Mouse (Mus musculus): ENCODE results near the gene Htr2b. TPM values are rescaled to one million over a fixed set of nuclear protein-coding genes. Genes with fewer than 3 reads are reported as not detected.

The Htr2b gene
- total RNA-seq, 2 experiments from 2014 or later, result 0.45 to 0.56 TPM

DNA sequence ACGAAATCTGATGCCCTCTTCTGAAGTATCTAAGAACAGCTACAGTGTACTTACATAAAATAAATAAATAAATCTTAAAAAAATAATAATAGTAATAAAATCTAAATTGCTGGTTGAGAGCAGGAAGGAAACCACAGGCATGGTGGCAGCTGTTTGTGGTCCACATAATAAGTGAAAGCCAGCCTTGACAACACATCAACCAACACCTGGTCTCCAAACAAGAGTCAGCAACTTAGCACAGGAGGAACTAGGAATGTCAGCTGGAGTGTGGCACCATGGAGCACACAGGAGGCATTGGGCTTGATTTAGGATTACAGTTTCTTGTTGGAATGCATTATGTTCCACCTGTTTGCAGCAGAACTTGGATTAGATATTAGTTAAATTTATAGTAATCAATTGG, 6.7 kb downstream of the Htr2b start:
- DNase-seq (ENCODE audit: low spot score in 2 of 2), result no peak

DNA sequence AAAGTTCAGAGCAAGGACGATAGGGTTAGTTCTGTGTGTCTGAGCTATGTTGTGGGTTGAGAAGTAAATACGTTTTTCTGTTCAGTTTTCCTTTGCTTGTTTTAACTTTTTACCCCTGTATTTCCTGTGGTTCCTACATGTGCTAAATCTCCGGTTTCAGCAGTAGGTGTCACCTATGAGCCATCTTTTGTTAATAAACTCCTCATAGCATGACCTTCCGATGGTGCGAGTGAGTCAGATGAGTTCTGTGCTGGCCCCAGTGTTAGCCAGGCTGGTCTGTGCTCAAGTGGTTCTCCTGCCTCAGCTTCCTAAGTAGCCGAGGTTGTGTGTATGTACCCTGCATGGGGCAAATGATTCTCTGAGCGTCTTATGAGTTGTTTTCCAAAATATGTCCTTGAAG, 17.4 kb downstream of the Htr2b start:
- DNase-seq (ENCODE audit: low spot score in 2 of 2), result no peak

DNA sequence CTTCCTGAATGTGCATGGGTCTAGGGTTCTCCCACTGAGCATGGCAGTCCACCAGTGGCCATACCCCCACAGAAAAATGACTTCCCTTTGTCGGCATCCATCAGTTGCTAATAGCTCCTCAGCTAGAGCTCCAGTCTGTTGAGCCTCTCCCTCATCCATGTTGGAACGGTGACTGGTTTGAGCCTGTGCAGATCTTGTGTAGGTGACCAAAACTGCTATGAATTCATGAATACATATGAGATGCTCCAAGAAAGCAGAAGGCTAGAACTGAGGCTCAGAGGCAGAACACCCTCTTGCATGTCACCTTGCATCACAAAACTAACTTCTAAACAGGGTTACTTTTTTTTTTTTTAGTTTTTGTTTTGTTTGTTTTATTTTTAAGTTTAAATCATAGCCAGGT, 35.2 kb downstream of the Htr2b start:
- no peak for DNase-seq (ENCODE audit: low spot score in 2 of 2)

DNA sequence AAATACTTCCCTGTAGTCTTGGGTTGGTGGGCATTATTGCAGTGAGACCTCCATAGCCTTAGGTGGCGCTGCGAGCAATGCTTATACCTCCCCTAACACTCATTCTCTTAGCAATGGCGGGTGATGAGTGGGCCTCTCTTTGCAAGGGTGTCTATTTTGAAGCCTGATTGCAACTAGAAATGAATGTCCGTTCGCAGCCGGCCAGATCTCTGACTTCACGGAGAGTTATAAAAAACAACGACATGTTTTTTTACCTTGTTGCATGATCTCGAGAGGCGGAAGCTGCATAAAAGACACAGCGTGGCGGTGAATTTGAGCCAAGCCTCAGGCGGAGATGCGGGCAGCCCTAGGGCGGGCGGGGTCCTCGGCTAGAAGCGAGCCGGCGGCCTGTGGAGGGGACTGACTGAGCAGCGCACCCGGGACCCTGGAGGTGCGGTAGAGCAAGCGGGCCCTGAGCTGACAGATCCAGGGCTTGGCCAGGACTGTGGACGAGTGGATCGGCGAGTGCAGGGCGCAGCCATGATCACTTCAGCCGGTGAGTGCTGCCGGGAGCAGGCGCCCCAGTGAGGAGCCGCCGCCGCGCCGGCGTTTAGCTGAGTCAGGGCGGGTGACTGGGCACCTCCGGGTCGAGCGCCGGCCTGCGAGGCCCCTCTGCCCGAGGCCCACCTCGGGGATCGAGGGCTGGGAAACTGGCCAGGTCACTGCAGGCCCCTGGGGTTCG, 47.3 kb downstream of the Htr2b start, which contains the start of gene Psmd1:
Gene Psmd1, plus strand, starts transcription at position 117 of the 721 bp plus-strand sequence.
- peak; percentile 62 to 83 for DNase-seq (ENCODE audit: low spot score in 2 of 2)

DNA sequence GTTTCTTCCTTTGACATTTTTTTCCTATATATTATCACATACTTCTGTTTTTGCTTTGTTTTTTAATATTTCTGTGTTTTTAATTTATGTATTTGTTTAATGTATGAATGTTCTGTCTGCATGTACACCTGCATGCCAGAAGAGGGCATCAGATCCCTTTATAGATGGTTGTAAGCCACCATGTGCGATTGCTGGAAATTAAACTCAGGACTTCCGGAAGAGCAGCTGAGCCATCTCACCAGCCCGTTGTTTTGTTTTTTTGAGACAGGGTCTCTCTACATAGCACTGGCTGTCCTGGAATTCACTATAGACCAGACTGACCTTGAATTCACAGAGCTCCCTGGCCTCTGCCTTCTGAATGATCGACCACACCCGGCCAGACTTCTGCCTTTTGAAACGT, 49.2 kb downstream of the Htr2b start:
- DNase-seq (ENCODE audit: low spot score in 2 of 2), result no peak

DNA sequence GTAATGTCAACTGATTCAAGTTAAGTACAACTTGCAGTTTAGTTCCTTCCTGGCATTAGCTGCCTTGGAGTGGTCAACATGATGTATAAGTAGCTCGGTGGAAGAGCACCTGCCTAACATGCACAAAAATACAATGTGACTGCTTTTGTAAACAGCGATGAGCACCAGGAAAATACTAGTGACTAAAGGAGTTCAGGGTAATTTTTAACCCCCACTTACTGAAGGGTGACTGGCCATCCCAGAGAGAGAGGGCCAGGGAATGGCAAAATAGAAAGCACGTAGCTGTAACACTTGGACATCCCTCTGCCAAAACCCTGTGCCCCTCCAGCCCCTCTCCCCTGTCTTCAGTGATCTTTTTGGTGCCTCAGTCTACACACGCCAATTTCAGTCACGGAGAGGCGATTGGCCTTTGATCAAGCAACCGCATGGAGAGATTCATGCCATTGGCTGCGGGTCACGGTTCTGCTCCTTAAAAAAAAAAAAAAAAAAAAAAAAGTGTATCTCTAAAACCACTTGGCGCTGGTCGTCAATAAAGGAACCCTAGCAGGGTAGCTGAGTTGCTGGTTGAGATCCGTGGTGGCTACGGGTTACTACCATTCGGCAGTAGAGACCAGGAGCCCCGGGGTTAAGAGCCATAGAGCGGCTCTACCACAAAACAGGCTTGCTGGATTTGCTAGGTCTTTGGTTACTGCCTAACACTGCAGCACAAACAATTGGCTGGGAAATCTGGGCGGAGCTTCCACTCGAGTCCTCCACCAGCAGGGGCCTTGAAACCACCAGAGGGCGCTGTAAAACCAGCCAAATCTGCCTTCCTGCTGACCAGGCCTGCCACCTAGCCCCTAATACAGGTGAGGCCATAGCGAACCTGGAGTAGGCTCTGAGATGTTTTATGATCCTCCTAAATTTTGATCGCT, 52.7 kb downstream of the Htr2b start:
- DNase-seq (ENCODE audit: low spot score in 2 of 2), result peak; percentile 69 to 91

DNA sequence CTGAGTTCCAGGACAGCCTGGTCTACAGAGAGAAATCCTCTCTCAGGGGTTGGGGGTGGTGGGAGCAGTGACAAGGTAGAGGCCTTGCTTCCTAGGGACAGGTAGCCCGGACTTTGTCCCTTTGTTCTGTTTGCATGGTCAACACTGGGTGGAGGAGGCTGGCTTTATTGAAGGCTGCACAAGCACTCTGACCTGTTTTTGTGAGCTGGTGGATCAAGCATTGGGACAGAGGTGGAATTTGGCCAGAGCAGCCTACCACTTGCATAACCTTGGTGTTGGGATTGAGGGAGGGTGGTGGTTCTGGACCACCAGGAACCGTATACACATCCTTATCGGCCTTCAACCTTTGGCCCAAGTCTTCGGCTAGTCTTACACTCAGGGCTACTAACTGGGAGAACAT, 55.5 kb downstream of the Htr2b start:
- no peak for DNase-seq (ENCODE audit: low spot score in 2 of 2)

DNA sequence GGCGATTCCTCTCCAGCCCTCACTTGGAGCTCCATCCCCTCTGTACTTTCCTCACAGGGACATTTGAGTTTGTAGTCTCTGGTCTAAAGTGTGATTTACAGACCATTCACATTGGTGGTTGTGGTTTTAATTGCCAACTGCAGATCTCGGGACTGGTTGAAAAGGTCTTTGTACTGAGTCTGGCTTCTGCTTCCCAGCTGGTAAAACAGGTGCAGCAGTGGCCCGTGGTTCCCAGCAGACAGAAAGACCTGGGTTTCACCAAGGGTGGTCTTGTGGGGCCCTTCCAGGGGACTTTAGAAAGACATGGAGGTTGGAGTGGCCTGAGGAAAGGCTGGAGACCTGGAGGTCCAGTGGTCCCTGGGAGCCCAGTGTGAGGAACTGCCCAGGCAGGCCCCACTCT, 56.8 kb downstream of the Htr2b start:
- no peak for DNase-seq (ENCODE audit: low spot score in 2 of 2)

DNA sequence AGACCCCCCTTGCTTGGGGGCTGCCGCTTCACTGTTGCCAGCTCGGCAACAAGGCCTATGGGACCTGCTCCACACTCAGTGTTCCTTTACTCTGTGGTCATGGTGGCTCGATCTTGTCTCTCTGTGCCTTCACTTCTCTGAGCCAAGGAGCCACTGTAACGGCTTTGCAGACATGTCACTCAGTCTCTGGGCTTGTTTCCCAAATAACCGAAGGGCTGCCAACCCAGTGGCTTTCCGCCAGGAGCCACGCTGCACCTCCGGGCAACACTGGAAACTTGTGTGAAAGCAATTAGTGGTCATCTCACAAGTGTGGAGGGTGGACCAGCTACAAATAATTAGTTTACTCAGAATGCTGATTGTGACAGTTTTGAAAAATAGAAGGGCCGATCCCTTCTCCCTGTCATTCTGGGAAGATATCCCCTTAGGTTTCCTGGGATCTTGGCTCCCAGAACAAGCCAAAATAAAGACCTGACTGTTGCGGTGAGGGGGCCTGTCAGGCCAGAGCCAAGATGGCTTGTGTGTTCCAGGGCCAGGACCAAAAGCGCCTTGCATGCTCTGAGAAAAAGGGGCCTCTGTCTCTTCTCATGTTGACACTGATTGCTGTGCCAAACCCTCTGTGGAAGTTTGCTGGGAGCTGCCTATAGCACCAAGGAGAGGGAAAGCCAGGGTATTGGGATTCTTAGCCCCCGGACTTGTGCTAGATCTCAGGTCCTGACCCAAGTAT, 58.4 kb downstream of the Htr2b start:
- no peak for DNase-seq (ENCODE audit: low spot score in 2 of 2)

Other genes with a start within 250 kb of the Htr2b start
- gene Itm2c, start 217.7 kb downstream of the Htr2b start, total RNA-seq (2021), result 100 to 1,000 TPM; 412 to 422 TPM
- 1 to 10 TPM in 1 of 2 experiments, under 1 TPM in 1; 0.45 to 1.1 TPM for gene 4933407L21Rik, start 183.5 kb downstream of the Htr2b start, total RNA-seq (2021)
- gene Gpr55, start 151.0 kb downstream of the Htr2b start, total RNA-seq (2021), result under 1 TPM; 0.59 to 0.73 TPM
- gene Spata3, start 95.2 kb downstream of the Htr2b start, total RNA-seq (2021), result not detected
- 1 to 10 TPM; 1.0 to 3.4 TPM for gene 2810459M11Rik, start 66.1 kb downstream of the Htr2b start, total RNA-seq (2021)
- 100 to 1,000 TPM; 113 to 114 TPM for gene Psmd1, start 47.6 kb downstream of the Htr2b start, total RNA-seq (2021)
- 1 to 10 TPM; 4.0 to 4.6 TPM for gene Gm21972, start 21.7 kb upstream of the Htr2b start, total RNA-seq (2021)
- 10 to 100 TPM; 16.1 to 16.8 TPM for gene Armc9, start 42.8 kb upstream of the Htr2b start, total RNA-seq (2021)
- 1 to 10 TPM in 1 of 2 experiments, under 1 TPM in 1; 0.96 to 2.2 TPM for gene B3gnt7, start 190.9 kb upstream of the Htr2b start, total RNA-seq (2021)
- gene Ncl, start 247.4 kb upstream of the Htr2b start, total RNA-seq (2021), result 100 to 1,000 TPM; 335 to 347 TPM

All from adrenal gland, postnatal 4 days (tissue).